Mouse (Mus musculus) ovary, postnatal 14 days (tissue): ENCODE measurements at regions not wholly inside any gene's neighbourhood (a gene's known extent, or its start where the extent isn't known, plus 50 kb on each side); places are given as distances from the start of the nearest gene placed in this dataset.

Experiments
- DNase-seq: peaks from one replicate; pipeline ENCODE4 v3.0.0; 2022; ENCODE audit warnings: low spot score

DNA sequence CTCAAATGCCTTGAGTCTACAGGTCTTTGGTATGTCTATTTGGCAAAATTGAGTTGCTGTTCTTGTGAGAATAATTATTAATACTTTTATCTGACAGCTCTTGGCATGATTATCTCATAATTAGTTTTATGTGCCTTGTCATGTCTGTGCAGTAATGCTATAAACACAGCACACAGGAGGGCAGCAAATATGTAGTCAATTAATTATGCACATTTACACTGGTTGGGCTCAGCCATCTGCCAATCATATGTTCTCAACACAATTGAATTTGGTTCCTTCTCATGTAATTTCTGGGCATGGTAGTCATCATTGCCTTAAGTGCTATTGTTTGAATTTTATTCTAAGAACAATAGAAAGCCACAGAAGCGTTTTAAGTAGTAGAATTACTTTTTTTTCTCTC lies 1650.7 kb upstream of the Tenm2 start:
- DNase-seq, result no peak

DNA sequence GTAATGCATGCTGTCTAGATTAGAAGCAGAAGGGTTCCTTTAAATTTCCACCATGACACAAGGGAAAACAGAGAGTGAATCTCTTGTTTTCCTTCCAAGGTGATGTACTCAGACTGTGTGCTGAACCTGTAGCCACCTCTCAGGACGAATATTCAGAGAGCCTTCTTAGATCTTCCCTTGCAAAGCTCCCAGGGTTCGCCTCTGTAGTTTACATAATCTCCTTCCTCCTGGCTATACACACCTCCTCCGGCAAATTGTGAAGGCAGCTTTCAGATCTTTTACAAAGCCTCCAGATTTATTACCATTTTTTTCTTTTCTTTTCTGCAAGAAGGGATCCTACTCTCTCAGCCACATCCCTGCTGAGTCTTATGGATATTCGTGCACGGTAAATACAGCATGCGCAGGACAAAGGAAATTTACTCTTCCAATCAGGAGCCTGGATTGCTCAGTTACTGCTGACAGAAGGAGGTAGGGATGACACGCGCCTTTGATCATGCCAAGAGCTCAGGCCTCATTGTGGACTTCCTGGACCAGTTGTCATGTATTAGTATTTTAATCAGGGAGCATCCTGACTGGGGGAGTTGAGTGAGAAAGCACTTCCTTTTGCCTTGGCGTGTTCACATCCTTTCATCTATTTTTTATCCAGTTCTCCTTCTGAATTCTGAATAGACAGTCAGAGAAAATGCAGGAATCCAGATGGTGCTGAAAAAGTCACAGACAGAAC lies 1626.0 kb upstream of the Tenm2 start:
- DNase-seq, result no peak

DNA sequence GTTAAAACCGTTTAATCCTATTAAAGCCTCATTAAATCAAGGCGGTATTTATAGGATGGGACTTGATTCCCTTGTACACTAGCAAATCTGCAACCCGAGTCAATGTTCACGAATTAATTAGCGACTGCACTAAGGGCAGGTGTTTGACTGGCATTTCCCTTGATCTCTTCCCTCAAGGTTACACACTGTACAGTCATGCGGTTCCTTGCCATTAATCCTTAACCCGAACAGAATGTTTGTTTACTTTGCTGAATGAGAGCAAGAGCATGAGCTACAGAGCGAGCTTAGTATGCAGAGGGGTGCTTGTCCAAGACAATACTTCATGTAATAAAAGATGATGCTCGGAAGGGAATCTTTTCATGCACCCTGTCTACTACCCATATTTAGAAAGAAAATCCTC lies 1620.9 kb upstream of the Tenm2 start:
- DNase-seq, result no peak

DNA sequence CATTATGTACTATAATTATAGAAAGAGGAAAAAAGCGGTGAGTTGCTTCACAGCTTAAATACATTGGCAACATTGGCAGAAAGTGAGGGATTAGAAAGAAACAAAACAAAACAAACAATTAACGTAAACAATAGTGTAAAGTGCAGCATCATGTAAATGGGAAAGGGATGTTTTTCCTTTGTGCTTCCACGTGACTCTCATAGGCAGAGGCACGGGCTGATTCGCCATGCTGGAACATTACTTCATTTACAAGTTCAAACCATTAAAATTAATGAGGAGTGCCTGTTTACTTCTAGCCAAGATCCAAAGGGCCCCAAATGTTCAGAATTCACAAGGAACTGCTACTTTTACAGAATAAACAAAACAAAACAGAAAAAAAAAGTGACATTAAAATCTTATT lies 1593.4 kb upstream of the Tenm2 start:
- no peak for DNase-seq

DNA sequence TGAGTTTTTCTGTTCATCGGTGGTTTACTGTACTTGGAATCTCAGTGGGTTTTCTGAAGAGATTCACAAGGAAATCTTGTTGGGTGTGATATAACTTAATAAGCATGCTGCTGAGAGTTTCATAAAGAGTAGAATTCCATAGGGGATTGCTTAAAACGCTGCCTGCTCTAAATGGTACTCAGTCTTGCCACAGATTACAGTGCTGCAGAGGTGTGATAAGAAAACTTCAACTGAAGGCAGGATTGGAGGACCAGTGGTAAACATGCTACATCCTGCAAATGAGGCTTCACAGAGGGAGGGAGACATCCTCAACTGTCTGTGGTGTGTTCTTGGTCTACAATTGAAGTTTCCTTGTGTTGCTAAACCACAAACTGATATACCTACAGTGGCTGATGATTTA lies 1592.6 kb upstream of the Tenm2 start:
- no peak for DNase-seq

DNA sequence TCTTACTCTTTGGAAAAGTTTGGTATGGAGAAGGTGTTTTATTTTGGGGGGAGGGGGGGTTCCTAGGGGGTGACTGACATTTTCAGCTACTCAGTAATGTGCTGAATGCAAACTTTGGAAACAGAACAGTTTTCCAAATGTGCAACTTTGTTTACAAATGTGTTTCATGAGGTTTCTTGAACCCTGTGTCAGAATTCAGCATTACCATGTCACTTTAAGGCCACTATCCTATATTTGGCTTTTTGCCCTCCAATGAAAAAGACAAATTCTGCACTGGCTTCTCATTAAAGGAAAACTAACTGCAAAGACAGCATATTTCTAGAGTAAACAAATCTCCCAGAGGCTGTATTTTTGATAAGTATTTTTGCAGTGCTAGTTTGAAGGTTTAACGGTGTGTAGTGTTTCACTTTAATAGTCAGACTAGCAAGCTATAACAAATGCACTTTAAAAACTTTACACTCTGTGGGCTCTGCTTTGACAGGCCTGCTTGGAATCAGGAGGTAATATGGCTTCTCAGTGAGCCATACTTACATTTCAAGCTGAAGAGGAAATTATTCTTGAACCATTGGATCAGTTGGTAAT lies 1589.5 kb upstream of the Tenm2 start:
- no peak for DNase-seq

DNA sequence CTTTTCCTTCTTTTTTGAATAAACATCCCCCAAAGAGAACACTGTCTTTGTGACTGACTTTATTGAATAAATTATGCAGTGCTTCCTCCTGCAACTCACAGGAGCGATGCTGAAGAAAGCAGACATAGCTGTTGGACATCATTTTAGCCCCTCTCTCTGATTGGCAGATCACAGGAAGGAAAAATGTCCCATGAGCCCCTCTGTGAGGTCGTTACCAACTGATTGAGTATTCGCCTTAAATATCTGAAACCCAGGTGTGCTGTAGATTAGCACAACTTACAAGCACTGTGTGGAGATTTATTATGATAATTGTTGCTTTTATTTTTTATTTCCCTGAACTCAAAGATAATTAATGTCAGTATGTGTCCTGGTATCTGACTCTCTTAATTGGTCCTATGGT lies 1582.4 kb upstream of the Tenm2 start:
- no peak for DNase-seq

DNA sequence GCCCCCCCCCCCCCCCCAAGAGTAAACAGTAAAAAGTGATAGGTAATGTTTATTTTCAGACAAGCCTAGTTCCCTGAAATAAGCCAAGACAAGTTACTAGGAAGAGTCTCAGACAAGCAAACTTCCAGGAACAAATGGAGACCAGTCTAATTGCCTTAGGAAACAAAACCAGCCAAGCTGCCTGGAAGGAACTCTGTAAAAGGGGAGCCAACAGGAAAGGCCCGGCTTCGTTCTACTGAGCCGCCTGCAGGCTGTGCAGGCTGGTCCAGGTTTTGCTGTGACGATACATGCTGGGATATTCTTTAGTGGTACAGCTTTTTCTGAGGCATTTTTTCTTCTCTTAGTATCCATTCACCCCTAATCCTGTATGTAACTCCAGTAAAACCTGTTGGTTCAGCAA lies 1547.8 kb upstream of the Tenm2 start:
- DNase-seq, result no peak

DNA sequence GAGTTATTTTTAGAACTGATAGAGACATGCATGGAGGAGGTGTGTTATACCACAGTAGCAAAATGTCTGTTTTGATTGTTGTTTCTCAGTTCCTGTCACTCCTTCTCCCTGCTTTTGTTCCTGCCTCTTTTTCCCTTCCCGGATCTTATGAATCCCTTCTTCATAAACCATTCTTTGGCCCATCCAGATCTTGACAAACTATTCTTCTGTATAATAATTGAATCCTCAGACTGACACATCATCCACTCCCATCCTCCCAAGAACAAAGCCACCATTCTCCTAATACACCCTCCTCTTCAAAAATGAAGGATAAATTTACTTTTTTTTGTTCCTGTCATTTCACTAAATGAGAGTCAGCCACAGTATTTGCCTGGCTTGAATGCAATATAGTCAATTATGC lies 1543.8 kb upstream of the Tenm2 start:
- DNase-seq, result no peak

DNA sequence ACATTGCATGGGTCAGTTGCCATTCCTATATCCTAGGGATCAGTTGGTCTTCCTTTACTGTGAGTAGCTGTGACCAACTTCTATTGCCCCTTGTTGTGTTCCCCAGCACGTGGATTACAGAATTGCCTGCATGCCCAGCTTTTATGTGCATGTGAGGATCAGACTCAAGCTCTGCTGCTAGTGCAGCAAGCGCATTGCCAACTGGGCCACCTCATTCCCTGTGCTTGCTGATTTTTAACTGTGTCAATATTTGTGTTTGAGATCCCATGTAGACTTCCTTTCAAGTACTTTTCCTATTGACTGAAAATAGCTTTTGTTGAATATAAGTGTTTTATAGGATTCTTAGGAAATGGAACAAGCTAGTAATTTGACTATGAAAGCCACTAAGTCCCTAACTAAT lies 1526.5 kb upstream of the Tenm2 start:
- no peak for DNase-seq

DNA sequence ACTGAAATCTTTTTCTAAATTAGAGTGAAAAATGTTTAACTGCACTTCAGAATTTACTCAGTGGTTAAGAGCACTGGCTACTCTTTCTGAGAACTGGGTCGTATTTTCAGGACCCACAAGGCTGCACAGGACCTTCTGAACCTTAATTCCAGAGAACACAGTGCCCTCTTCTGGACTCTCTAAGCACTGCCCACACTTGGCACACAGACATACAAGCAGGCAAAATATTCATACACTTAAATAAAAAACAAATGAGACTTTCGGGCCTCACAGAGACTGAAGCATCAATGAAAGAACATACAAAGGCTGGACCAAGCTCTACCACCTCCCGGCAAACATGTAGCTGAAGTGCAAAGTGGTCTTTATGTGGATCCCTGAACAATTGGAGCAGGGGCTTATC lies 1511.8 kb upstream of the Tenm2 start:
- peak; percentile 4 for DNase-seq

DNA sequence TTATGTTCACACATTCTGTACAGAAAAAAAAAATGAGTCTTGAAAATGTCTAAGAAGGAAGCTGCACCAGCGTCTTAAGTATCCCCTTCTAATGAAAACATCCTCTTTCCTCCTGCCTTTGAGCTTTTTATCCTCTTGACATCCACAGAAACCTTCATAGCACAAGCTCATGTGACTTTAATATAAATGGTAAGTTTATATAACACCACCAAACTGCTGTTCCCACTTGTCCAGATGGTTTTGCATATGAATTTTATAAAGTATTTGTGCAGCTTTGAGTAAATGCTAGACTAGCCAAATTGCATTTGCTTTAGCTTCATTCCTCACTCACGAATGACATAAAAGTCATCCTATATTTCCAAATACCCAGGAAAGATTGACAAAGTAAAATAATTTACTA lies 1493.3 kb upstream of the Tenm2 start:
- DNase-seq, result no peak

DNA sequence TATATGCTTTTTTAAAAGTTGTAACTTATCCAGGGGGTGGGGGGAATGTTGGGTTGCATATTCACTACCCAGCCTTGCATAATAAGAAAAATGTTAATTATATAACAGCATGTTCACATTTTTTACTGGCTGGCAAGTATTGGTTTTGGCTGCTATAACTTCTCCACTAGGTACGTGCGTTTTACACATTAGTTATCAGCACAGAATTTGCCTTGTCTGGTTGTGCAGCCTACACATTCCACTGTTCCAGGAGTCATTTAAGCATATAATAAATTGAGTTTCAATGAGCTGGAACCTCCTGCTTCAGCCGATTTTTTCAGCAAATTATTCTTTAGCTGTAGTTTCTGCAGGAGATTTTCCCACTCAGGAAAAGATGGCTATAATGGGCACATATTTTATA lies 1479.9 kb upstream of the Tenm2 start:
- no peak for DNase-seq

DNA sequence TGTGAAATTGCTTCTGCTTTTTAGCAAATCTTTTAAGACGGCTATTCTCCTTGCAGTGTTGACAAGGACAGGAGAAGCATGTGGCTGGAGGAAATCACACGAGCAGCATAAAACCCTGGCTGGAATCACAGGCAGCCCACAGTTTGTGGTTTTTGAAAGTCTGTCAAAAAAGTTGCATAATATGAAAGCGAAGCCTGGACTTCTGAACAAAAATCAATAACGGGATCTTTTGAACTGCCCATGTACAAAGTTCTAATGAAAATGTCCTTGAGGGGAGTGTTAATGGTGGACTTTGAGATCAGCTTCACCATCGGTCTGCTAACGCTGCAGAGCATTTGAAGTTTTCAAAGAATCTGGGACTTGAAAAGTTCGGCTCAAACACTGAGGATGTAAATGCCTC lies 1445.5 kb upstream of the Tenm2 start:
- no peak for DNase-seq

DNA sequence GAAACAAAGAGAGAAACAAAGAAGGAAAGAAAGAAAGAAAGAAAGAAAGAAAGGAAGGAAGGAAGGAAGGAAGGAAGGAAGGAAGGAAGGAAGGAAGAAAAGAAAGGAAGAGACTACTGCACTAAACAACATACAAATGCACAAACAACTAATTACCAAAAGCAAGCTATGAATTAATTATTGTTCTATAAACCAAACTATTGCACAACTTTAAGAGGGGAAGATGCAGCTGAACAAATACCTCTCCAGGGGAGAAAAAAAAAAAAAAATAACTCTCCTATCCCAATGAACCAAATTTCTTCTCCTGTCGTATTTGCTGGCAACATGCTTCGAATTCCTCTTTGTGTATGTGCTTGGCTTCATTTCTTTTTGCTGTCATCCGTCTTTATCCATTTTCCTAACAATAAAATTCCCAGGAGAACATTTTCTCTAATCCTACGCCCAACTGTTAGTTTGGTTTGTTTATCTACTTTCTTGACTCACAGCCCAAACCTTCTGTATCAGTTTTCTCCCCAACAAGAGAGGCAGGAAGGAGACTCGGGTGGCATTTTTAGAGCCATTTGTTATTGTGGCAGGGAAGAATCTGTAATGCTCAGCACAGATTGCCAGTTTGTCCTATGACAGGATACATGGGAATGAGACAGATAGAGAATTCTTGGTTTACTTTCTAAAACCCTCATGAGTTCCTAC lies 1437.7 kb upstream of the Tenm2 start:
- no peak for DNase-seq
